Mouse (Mus musculus): ENCODE results near the gene Fndc3b. TPM values are rescaled to one million over a fixed set of nuclear protein-coding genes. Genes with fewer than 3 reads are reported as not detected.

Fndc3b gene
- polyA plus RNA-seq, 1 experiment from 2014 or later, result 12.0 TPM

GRCm38 (mm10) chr3:27565314-27565713 is 145.8 kb downstream of the Fndc3b start:
- Histone ChIP-seq H3K4me2 (ENCODE audit: low read depth, severe bottlenecking) (no peak overlapping the region), H3K4me1 (ENCODE audit: control insufficient read depth, insufficient read depth, low read length) (no peaks in the 10 kb centered on the region), H3K9me3 (ENCODE audit: control insufficient read depth, low read length) (no peaks in the 10 kb centered on the region), H3K4me3 (ENCODE audit: low read depth, low read length) (no peak overlapping the region), H3K27me3 (ENCODE audit: control insufficient read depth, insufficient read depth, low read length) (no peaks in the 10 kb centered on the region), H3K9ac (ENCODE audit: low read length) (no peak overlapping the region), H3K27ac (replicated peaks; ENCODE audit: low read depth, low read length) (no peak overlapping the region), H3K36me3 (ENCODE audit: control insufficient read depth, insufficient read depth, low read length) (no peaks in the 10 kb centered on the region)
- ATAC-seq (ENCODE audit: insufficient number of reproducible peaks, low FRiP score, low TSS enrichment, low read depth) (no peak), DNase-seq (ENCODE audit: low spot score) (no peak)
- 93% methylated on average over 4 of the region's 4 CpGs for WGBS

- H3K27me3 ChIP-seq (ENCODE audit: control insufficient read depth, insufficient read depth, low read length), result no peaks in the 10 kb centered on the region
- no peaks in the 10 kb centered on the region for H3K9me3 ChIP-seq (ENCODE audit: control insufficient read depth, low read length)
- no peak overlapping the region for H3K4me3 ChIP-seq (ENCODE audit: low read depth, low read length)
- no peak overlapping the region for H3K4me2 ChIP-seq (ENCODE audit: low read depth, severe bottlenecking)
- DNase-seq (ENCODE audit: low spot score), result no peak
- H3K27ac ChIP-seq (replicated peaks; ENCODE audit: low read depth, low read length), result no peak overlapping the region
- 74% methylated on average over 5 of the region's 5 CpGs for WGBS
- H3K4me1 ChIP-seq (ENCODE audit: control insufficient read depth, insufficient read depth, low read length), result no peaks in the 10 kb centered on the region
- no peak overlapping the region for H3K9ac ChIP-seq (ENCODE audit: low read length)
- no peaks in the 10 kb centered on the region for H3K36me3 ChIP-seq (ENCODE audit: control insufficient read depth, insufficient read depth, low read length)
- no peak for ATAC-seq (ENCODE audit: insufficient number of reproducible peaks, low FRiP score, low TSS enrichment, low read depth)
Observed at GRCm38 (mm10) chr3:27563047-27563624, 148.0 kb downstream of the Fndc3b start.

GRCm38 (mm10) chr3:27562476-27562875 is 148.6 kb downstream of the Fndc3b start:
- ATAC-seq (ENCODE audit: insufficient number of reproducible peaks, low FRiP score, low TSS enrichment, low read depth) (no peak), DNase-seq (ENCODE audit: low spot score) (no peak)
- Histone ChIP-seq H3K4me2 (ENCODE audit: low read depth, severe bottlenecking) (no peak overlapping the region), H3K27me3 (ENCODE audit: control insufficient read depth, insufficient read depth, low read length) (no peaks in the 10 kb centered on the region), H3K36me3 (ENCODE audit: control insufficient read depth, insufficient read depth, low read length) (no peaks in the 10 kb centered on the region), H3K9ac (ENCODE audit: low read length) (no peak overlapping the region), H3K27ac (replicated peaks; ENCODE audit: low read depth, low read length) (no peak overlapping the region), H3K4me1 (ENCODE audit: control insufficient read depth, insufficient read depth, low read length) (no peaks in the 10 kb centered on the region), H3K9me3 (ENCODE audit: control insufficient read depth, low read length) (no peaks in the 10 kb centered on the region), H3K4me3 (ENCODE audit: low read depth, low read length) (no peak overlapping the region)
- 93% methylated on average over 3 of the region's 3 CpGs for WGBS

GRCm38 (mm10) chr3:27561921-27562320 is 149.2 kb downstream of the Fndc3b start:
- Histone ChIP-seq H3K9me3 (ENCODE audit: control insufficient read depth, low read length) (no peaks in the 10 kb centered on the region), H3K4me3 (ENCODE audit: low read depth, low read length) (no peak overlapping the region), H3K27ac (replicated peaks; ENCODE audit: low read depth, low read length) (no peak overlapping the region), H3K4me1 (ENCODE audit: control insufficient read depth, insufficient read depth, low read length) (no peaks in the 10 kb centered on the region), H3K27me3 (ENCODE audit: control insufficient read depth, insufficient read depth, low read length) (no peaks in the 10 kb centered on the region), H3K9ac (ENCODE audit: low read length) (no peak overlapping the region), H3K36me3 (ENCODE audit: control insufficient read depth, insufficient read depth, low read length) (no peaks in the 10 kb centered on the region), H3K4me2 (ENCODE audit: low read depth, severe bottlenecking) (no peak overlapping the region)
- ATAC-seq (ENCODE audit: insufficient number of reproducible peaks, low FRiP score, low TSS enrichment, low read depth), result no peak
- 97% methylated on average over 2 of the region's 2 CpGs for WGBS
- no peak for DNase-seq (ENCODE audit: low spot score)

- H3K4me2 ChIP-seq (ENCODE audit: low read depth, severe bottlenecking), result no peak overlapping the region
- no peaks in the 10 kb centered on the region for H3K9me3 ChIP-seq (ENCODE audit: control insufficient read depth, low read length)
- DNase-seq (ENCODE audit: low spot score) (no peak), ATAC-seq (ENCODE audit: insufficient number of reproducible peaks, low FRiP score, low TSS enrichment, low read depth) (no peak)
- no peaks in the 10 kb centered on the region for H3K4me1 ChIP-seq (ENCODE audit: control insufficient read depth, insufficient read depth, low read length)
- H3K9ac ChIP-seq (ENCODE audit: low read length), result no peak overlapping the region
- no peak overlapping the region for H3K4me3 ChIP-seq (ENCODE audit: low read depth, low read length)
- no peaks in the 10 kb centered on the region for H3K27me3 ChIP-seq (ENCODE audit: control insufficient read depth, insufficient read depth, low read length)
- no peak overlapping the region for H3K27ac ChIP-seq (replicated peaks; ENCODE audit: low read depth, low read length)
- 85% methylated on average over 4 of the region's 4 CpGs for WGBS
- H3K36me3 ChIP-seq (ENCODE audit: control insufficient read depth, insufficient read depth, low read length), result peaks cover 3% of the 10 kb centered on the region; the same call in 1 of the 2 replicates
Observed at GRCm38 (mm10) chr3:27559316-27559715, 151.8 kb downstream of the Fndc3b start.

- 91% methylated on average over 4 of the region's 4 CpGs for WGBS
- Histone ChIP-seq H3K27ac (replicated peaks; ENCODE audit: low read depth, low read length) (no peak overlapping the region), H3K4me2 (ENCODE audit: low read depth, severe bottlenecking) (no peak overlapping the region), H3K9ac (ENCODE audit: low read length) (no peak overlapping the region), H3K9me3 (ENCODE audit: control insufficient read depth, low read length) (no peaks in the 10 kb centered on the region), H3K4me3 (ENCODE audit: low read depth, low read length) (no peak overlapping the region), H3K27me3 (ENCODE audit: control insufficient read depth, insufficient read depth, low read length) (no peaks in the 10 kb centered on the region), H3K4me1 (ENCODE audit: control insufficient read depth, insufficient read depth, low read length) (no peaks in the 10 kb centered on the region), H3K36me3 (ENCODE audit: control insufficient read depth, insufficient read depth, low read length) (peaks cover 3% of the 10 kb centered on the region; the same call in 1 of the 2 replicates)
- DNase-seq (ENCODE audit: low spot score) (no peak), ATAC-seq (ENCODE audit: insufficient number of reproducible peaks, low FRiP score, low TSS enrichment, low read depth) (no peak)
Observed at GRCm38 (mm10) chr3:27557100-27558004, 153.8 kb downstream of the Fndc3b start.

GRCm38 (mm10) chr3:27555401-27555940 is 155.6 kb downstream of the Fndc3b start:
- no peak overlapping the region for H3K27ac ChIP-seq (replicated peaks; ENCODE audit: low read depth, low read length)
- no peaks in the 10 kb centered on the region for H3K27me3 ChIP-seq (ENCODE audit: control insufficient read depth, insufficient read depth, low read length)
- DNase-seq (ENCODE audit: low spot score) (no peak), ATAC-seq (ENCODE audit: insufficient number of reproducible peaks, low FRiP score, low TSS enrichment, low read depth) (no peak)
- no peak overlapping the region for H3K4me2 ChIP-seq (ENCODE audit: low read depth, severe bottlenecking)
- no peak overlapping the region for H3K4me3 ChIP-seq (ENCODE audit: low read depth, low read length)
- no peak overlapping the region for H3K9ac ChIP-seq (ENCODE audit: low read length)
- no peaks in the 10 kb centered on the region for H3K4me1 ChIP-seq (ENCODE audit: control insufficient read depth, insufficient read depth, low read length)
- H3K36me3 ChIP-seq (ENCODE audit: control insufficient read depth, insufficient read depth, low read length), result peaks cover 3% of the 10 kb centered on the region; the same call in 1 of the 2 replicates
- 91% methylated on average over 3 of the region's 3 CpGs for WGBS
- no peaks in the 10 kb centered on the region for H3K9me3 ChIP-seq (ENCODE audit: control insufficient read depth, low read length)

- no peak overlapping the region for H3K4me2 ChIP-seq (ENCODE audit: low read depth, severe bottlenecking)
- no peaks in the 10 kb centered on the region for H3K9me3 ChIP-seq (ENCODE audit: control insufficient read depth, low read length)
- no peaks in the 10 kb centered on the region for H3K4me1 ChIP-seq (ENCODE audit: control insufficient read depth, insufficient read depth, low read length)
- 86% methylated on average over 3 of the region's 3 CpGs for WGBS
- no peak for ATAC-seq (ENCODE audit: insufficient number of reproducible peaks, low FRiP score, low TSS enrichment, low read depth)
- no peak overlapping the region for H3K9ac ChIP-seq (ENCODE audit: low read length)
- peaks cover 3% of the 10 kb centered on the region; the same call in 1 of the 2 replicates for H3K36me3 ChIP-seq (ENCODE audit: control insufficient read depth, insufficient read depth, low read length)
- no peak overlapping the region for H3K27ac ChIP-seq (replicated peaks; ENCODE audit: low read depth, low read length)
- H3K27me3 ChIP-seq (ENCODE audit: control insufficient read depth, insufficient read depth, low read length), result no peaks in the 10 kb centered on the region
- no peak for DNase-seq (ENCODE audit: low spot score)
- H3K4me3 ChIP-seq (ENCODE audit: low read depth, low read length), result no peak overlapping the region
Observed at GRCm38 (mm10) chr3:27554325-27554724, 156.8 kb downstream of the Fndc3b start.
